Mouse (Mus musculus) liver, embryonic 14.5 days (tissue): ENCODE measurements around the gene Fuca1. TPM values are rescaled to one million over a fixed set of nuclear protein-coding genes. Genes with fewer than 3 reads are reported as not detected.

Experiments used
- ATAC-seq: fragments of 200-750 bp; cut with Nextera tagmentation; 2 replicates; pipeline ENCODE4 v1.8.0; 2017; ENCODE audit warnings: moderate number of reproducible peaks, mild to moderate bottlenecking, moderate library complexity; ENCODE audit not compliant: insufficient read depth
- DNase-seq, 3 experiments: peaks; one replicate each; pipeline ENCODE4 v3.0.0-alpha.2; 2012 to 2013; ENCODE audit warnings: low read depth in 3 of 3, low spot score in 3 of 3
- H3K27ac ChIP-seq: fragments of 300-500 bp; sonication (generic); 2 replicates; pipeline ENCODE4 v1.5.1; 2014; ENCODE audit warnings: moderate library complexity, mild to moderate bottlenecking, control low read depth, inconsistent platforms
- H3K27me3 ChIP-seq: fragments of 300-500 bp; sonication (generic); 2 replicates; pipeline ENCODE4 v1.6.1; 2014; ENCODE audit warnings: mild to moderate bottlenecking, low read length, moderate library complexity; ENCODE audit not compliant: control insufficient read depth, insufficient read depth
- H3K36me3 ChIP-seq: fragments of 300-500 bp; sonication (generic); replicated peaks from 2 replicates; pipeline ENCODE4 v1.6.1; 2014; ENCODE audit warnings: low read depth; ENCODE audit not compliant: control insufficient read depth, insufficient read depth
- H3K4me1 ChIP-seq, 2 experiments: fragments of 200-500 bp in 1 of 2; fragments of 300-500 bp in 1 of 2; sonication (generic) in 1 of 2; replicated peaks; 2 replicates each; pipeline ENCODE4 v1.6.1; 2012 to 2014; ENCODE audit warnings: antibody characterized with exemption in 1 of 2, inconsistent platforms in 1 of 2, low read length in 1 of 2; ENCODE audit not compliant: control insufficient read depth in 2 of 2, insufficient read depth in 2 of 2
- H3K4me2 ChIP-seq: fragments of 300-500 bp; sonication (generic); 2 replicates; pipeline ENCODE4 v1.6.1; 2014; ENCODE audit warnings: low read depth, mild to moderate bottlenecking, control low read depth, moderate library complexity
- H3K4me3 ChIP-seq, 2 experiments: fragments of 200-500 bp in 1 of 2; fragments of 300-500 bp in 1 of 2; sonication (generic) in 1 of 2; 2 replicates each; pipeline ENCODE4 v1.5.1; 2012 to 2014; ENCODE audit warnings: low read depth in 2 of 2, low read length in 2 of 2, mild to moderate bottlenecking in 2 of 2, control low read depth in 1 of 2, inconsistent platforms in 1 of 2, moderate library complexity in 1 of 2; ENCODE audit not compliant: insufficient read depth in 1 of 2
- H3K9ac ChIP-seq: fragments of 300-500 bp; sonication (generic); replicated peaks from 2 replicates; pipeline ENCODE4 v1.6.1; 2014; ENCODE audit warnings: mild to moderate bottlenecking, control low read depth, moderate library complexity
- H3K9me3 ChIP-seq: fragments of 300-500 bp; sonication (generic); 2 replicates; pipeline ENCODE4 v1.6.1; 2016; ENCODE audit warnings: low read length, mixed read lengths; ENCODE audit not compliant: control insufficient read depth
- CTCF ChIP-seq: IDR thresholded peaks from 2 replicates; pipeline ENCODE4 v1.5.1; 2016; ENCODE audit warnings: antibody characterized with exemption, low read depth, control low read depth
- EP300 ChIP-seq: IDR thresholded peaks from 2 replicates; pipeline ENCODE4 v1.6.1; 2016; ENCODE audit warnings: antibody characterized with exemption, low read depth
- whole genome bisulfite sequencing: fragments of 180-500 bp; shearing (Covaris S2); extraction: QIAGEN DNeasy Blood & Tissue Kit; methylation state at CpG from one replicate; pipeline ENCODE4 v1.1.7; 2014; ENCODE audit not compliant: insufficient replicate concordance; 5-methylcytosine and 5-hydroxymethylcytosine counted together
- polyA plus RNA-seq, 2 experiments: library from polyadenylated mRNA; depleted of rRNA in 1 of 2; stranded (reverse) in 1 of 2; unstranded in 1 of 2; fragments of >200 nt; fragmentation: Nextera tagmentation in 1 of 2; extraction: Ambion mirVana in 1 of 2; gene quantifications; 2 replicates each; pipeline versions ENCODE4 v1.2.1 to v1.2.3; 2012 to 2014

The Fuca1 gene
- polyA plus RNA-seq, 2 experiments, result 12.0 to 19.0 TPM

GRCm38 (mm10) chr4:135922190-135922589 is 1.7 kb downstream of the Fuca1 start:
- ATAC-seq, result no peak
- Histone ChIP-seq H3K4me3 (peak overlapping the region in 1 of 2 experiments; percentile 74; a peak in 2 of 4 replicates), H3K4me1 (peaks cover 4 to 18% of the 10 kb centered on the region in 2 experiments; a peak in 3 of 4 replicates), H3K36me3 (no peaks in the 10 kb centered on the region), H3K27me3 (no peaks in the 10 kb centered on the region), H3K4me2 (peak overlapping the region; percentile 93), H3K9me3 (no peaks in the 10 kb centered on the region), H3K9ac (no peak overlapping the region), H3K27ac (no peak overlapping the region)
- whole genome bisulfite sequencing, result 71% methylated on average over 1 of the region's 1 CpGs
- TF ChIP-seq CTCF, result no peak
- no peak for TF ChIP-seq EP300
- DNase-seq, result no peak

GRCm38 (mm10) chr4:135924418-135924817 is 3.9 kb downstream of the Fuca1 start:
- ATAC-seq, result no peak

GRCm38 (mm10) chr4:135925341-135925740 is 4.8 kb downstream of the Fuca1 start:
- Histone ChIP-seq H3K9ac (no peak overlapping the region), H3K9me3 (no peaks in the 10 kb centered on the region), H3K4me3 (no peak overlapping the region), H3K27ac (no peak overlapping the region), H3K27me3 (no peaks in the 10 kb centered on the region), H3K4me1 (peaks cover 4 to 13% of the 10 kb centered on the region in 2 experiments; a peak in 3 of 4 replicates), H3K36me3 (no peaks in the 10 kb centered on the region), H3K4me2 (no peak overlapping the region)
- TF ChIP-seq CTCF (no peak), EP300 (no peak)
- no peak for DNase-seq
- WGBS, result 82% methylated on average over 5 of the region's 5 CpGs
- ATAC-seq, result no peak

More at GRCm38 (mm10) chr4:135924418-135924817, 3.9 kb downstream of the Fuca1 start:
- Histone ChIP-seq H3K4me2 (no peak overlapping the region), H3K9me3 (no peaks in the 10 kb centered on the region), H3K9ac (no peak overlapping the region), H3K27ac (no peak overlapping the region), H3K36me3 (no peaks in the 10 kb centered on the region), H3K27me3 (no peaks in the 10 kb centered on the region), H3K4me1 (peaks cover 4 to 13% of the 10 kb centered on the region in 2 experiments; a peak in 3 of 4 replicates), H3K4me3 (no peak overlapping the region)
- 72% methylated on average over 2 of the region's 2 CpGs for WGBS
- no peak for TF ChIP-seq CTCF
- no peak for TF ChIP-seq EP300
- DNase-seq, result no peak

- no peak overlapping the region for H3K9ac ChIP-seq
- 69% methylated on average over 10 of the region's 10 CpGs for WGBS
- no peak overlapping the region for H3K27ac ChIP-seq
- H3K4me3 ChIP-seq, result no peak overlapping the region
- no peak overlapping the region for H3K4me2 ChIP-seq
- ATAC-seq (no peak), DNase-seq (no peak)
- H3K9me3 ChIP-seq, result no peaks in the 10 kb centered on the region
- TF ChIP-seq EP300, result no peak
- TF ChIP-seq CTCF, result no peak
- H3K4me1 ChIP-seq, result peaks cover 4 to 12% of the 10 kb centered on the region in 2 experiments; a peak in 3 of 4 replicates
- H3K36me3 ChIP-seq, result no peaks in the 10 kb centered on the region
- H3K27me3 ChIP-seq, result no peaks in the 10 kb centered on the region
These were observed 5.8 kb downstream of the Fuca1 start for GRCm38 (mm10) chr4:135926195-135926808.

GRCm38 (mm10) chr4:135926861-135927260 is 6.3 kb downstream of the Fuca1 start:
- Histone ChIP-seq H3K36me3 (no peaks in the 10 kb centered on the region), H3K27me3 (no peaks in the 10 kb centered on the region), H3K4me1 (peaks cover 1 to 6% of the 10 kb centered on the region in 2 experiments; a peak in 3 of 4 replicates), H3K4me3 (no peak overlapping the region), H3K9me3 (no peaks in the 10 kb centered on the region), H3K27ac (no peak overlapping the region), H3K4me2 (no peak overlapping the region), H3K9ac (no peak overlapping the region)
- DNase-seq (no peak), ATAC-seq (no peak)
- 80% methylated on average over 3 of the region's 3 CpGs for WGBS
- TF ChIP-seq EP300 (no peak), CTCF (no peak)
